Mouse (Mus musculus): Measurements from ENCODE around the gene Bace1.

DNA sequence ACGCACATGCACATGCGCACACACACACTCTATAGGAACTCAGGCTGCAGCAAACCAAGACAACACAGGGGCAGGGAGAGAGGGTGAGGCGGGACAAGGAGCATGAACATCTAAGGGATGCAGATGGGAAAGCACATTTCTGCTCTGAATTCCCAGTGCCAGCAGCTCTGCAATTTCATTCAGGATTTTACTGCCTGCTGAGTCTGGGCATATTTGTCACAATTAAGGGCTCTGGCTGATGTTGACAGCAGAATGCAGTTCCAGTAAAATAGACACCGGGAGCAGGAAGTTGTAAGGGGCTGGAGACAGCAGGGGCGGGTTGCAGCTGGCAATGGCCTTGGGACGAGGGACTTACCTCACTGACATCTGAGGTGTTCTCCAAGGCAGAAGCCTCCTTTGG is 44.7 kb upstream of the Bace1 start:
- TF ChIP-seq CTCF (IDR thresholded peaks at IDR 0.05; ENCODE audit: low read depth, low read length) (no peak), POLR2A (IDR thresholded peaks at IDR 0.05; ENCODE audit: insufficient read depth, low read length) (no peak)
